ENCODE assay signal across 21 mouse cellular contexts in the genomic region with DNA sequence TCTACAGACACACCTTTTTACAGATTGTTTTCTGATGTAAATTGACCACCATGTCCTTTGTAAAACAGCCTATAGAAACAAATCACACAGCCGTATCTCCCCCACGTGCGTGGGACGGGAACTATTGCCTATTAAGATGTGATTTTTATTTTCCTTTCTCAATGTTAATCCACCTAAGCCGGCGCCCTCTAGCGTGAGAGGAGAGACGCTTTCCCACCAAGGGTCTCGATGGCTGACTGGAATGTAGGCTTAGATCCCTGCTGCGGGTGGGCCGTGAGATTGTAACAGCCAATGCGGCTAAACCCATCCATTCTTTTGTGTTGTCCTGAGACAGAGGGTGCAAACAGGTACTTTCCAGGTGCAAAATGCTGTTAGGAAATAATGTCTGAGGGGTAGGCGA. TPM values are rescaled to one million over a fixed set of nuclear protein-coding genes. Genes with fewer than 3 reads are reported as not detected.
A peak's percentile ranks its signal among the peaks of the same experiment; 100 is the strongest.
DNase-seq lines count a peak whose midpoint lies in the region; ATAC-seq and TF ChIP-seq lines count a peak whose summit lies in the region.
"Had no signal": no experiment of that assay in that cellular context is flagged by ENCODE, and none has a peak within 500 bp of the region (broad histone marks: within the 10 kb centered on the region; RNA-seq: fewer than 3 reads in every experiment).

No protein-coding gene starts in this region.

- H3K36me3 ChIP-seq in forebrain, postnatal 0 days (ENCODE audit: insufficient read depth) = peaks cover 56% of the 10 kb centered on the region
- peaks cover 44% of the 10 kb centered on the region for H3K36me3 ChIP-seq in forebrain, embryonic 12.5 days (replicated peaks)

- no peak overlapping the region for H3K27ac ChIP-seq in forebrain, postnatal 0 days (ENCODE audit: low read depth, low read length)
- H3K27ac ChIP-seq in forebrain, embryonic 12.5 days = no peak overlapping the region
- H3K27ac ChIP-seq in layer of hippocampus, adult 2 months = no peak overlapping the region
- H3K27ac ChIP-seq: forebrain, embryonic 15.5 days; neural tube, embryonic 13.5 days had no signal

- H3K4me1 ChIP-seq in forebrain, postnatal 0 days (ENCODE audit: insufficient read depth) = no peaks in the 10 kb centered on the region
- no peaks in the 10 kb centered on the region for H3K4me1 ChIP-seq in forebrain, embryonic 12.5 days
- H3K4me1 ChIP-seq: forebrain, embryonic 15.5 days; neural tube, embryonic 13.5 days had no signal

- no peak overlapping the region for H3K4me2 ChIP-seq in forebrain, postnatal 0 days (ENCODE audit: low read depth)
- no peak overlapping the region for H3K4me2 ChIP-seq in forebrain, embryonic 12.5 days
- H3K4me2 ChIP-seq: forebrain, embryonic 15.5 days; heart, embryonic 12.5 days; neural tube, embryonic 13.5 days had no signal

- DNase-seq in forebrain, postnatal 0 days = no peak
- DNase-seq in layer of hippocampus, adult 2 months (ENCODE audit: low spot score in 2 of 2) = no peak
- no peak for DNase-seq in layer of hippocampus, adult 11-12 months (ENCODE audit: low spot score)
- peak; percentile 66 for DNase-seq in retina, embryonic 14.5 days (ENCODE audit: low spot score)
- DNase-seq in retina, postnatal 1 day = no peak
- no peak for DNase-seq in spleen, adult 12 weeks (ENCODE audit: low spot score)
- no peak for DNase-seq in yolk sac, embryonic 10.5 days (ENCODE audit: low spot score)
- DNase-seq: adrenal gland, postnatal 10 days; cerebellum, adult 9-10 months; kidney, postnatal 25 days; layer of hippocampus, postnatal 36 days; lung, adult 2 months had no signal

- ATAC-seq in forebrain, postnatal 0 days = no peak
- ATAC-seq in forebrain, embryonic 12.5 days (ENCODE audit: low FRiP score) = no peak
- ATAC-seq: forebrain, embryonic 15.5 days; inflammation-experienced regulatory T-cells, adult 6 months had no signal

- H3K9me3 ChIP-seq in forebrain, postnatal 0 days (ENCODE audit: low read length) = no peaks in the 10 kb centered on the region
- no peaks in the 10 kb centered on the region for H3K9me3 ChIP-seq in forebrain, embryonic 12.5 days
- H3K9me3 ChIP-seq: forebrain, embryonic 15.5 days; G1E; heart, embryonic 12.5 days; neural tube, embryonic 13.5 days had no signal

- H3K9ac ChIP-seq in forebrain, postnatal 0 days = no peak overlapping the region
- no peak overlapping the region for H3K9ac ChIP-seq in forebrain, embryonic 12.5 days
- H3K9ac ChIP-seq: forebrain, embryonic 15.5 days; heart, embryonic 12.5 days; neural tube, embryonic 13.5 days had no signal

- no peak overlapping the region for H3K4me3 ChIP-seq in forebrain, postnatal 0 days (ENCODE audit: low read depth, low read length)
- H3K4me3 ChIP-seq in forebrain, embryonic 12.5 days (replicated peaks) = no peak overlapping the region
- no peak overlapping the region for H3K4me3 ChIP-seq in layer of hippocampus, adult 2 months
- H3K4me3 ChIP-seq: forebrain, embryonic 15.5 days; heart, embryonic 12.5 days; neural tube, embryonic 13.5 days had no signal

- TF ChIP-seq CTCF in forebrain, postnatal 0 days (IDR thresholded peaks at IDR 0.05; ENCODE audit: low read depth) = peak; percentile 42
- TF ChIP-seq CTCF in layer of hippocampus, adult 2 months (conservative IDR thresholded peaks at IDR 0.05) = peak; percentile 65

- no peaks in the 10 kb centered on the region for H3K27me3 ChIP-seq in forebrain, postnatal 0 days (ENCODE audit: insufficient read depth, low read length)
- no peaks in the 10 kb centered on the region for H3K27me3 ChIP-seq in forebrain, embryonic 12.5 days
- H3K27me3 ChIP-seq: forebrain, embryonic 15.5 days; heart, embryonic 12.5 days; neural tube, embryonic 13.5 days had no signal

- 83% methylated on average over 13 of the region's 13 CpGs for WGBS in forebrain, postnatal 0 days
- 84% methylated on average over 13 of the region's 13 CpGs for WGBS in forebrain, embryonic 12.5 days

RNA-seq across cellular contexts. Expression of a gene that starts 14.6 kb away (rescaled TPM):
- 1.00 and 5.1 TPM in 2 replicates for total RNA-seq in forebrain, postnatal 0 days (2014; rRNA removed)
- 1.1 and 2.7 TPM in 2 replicates for polyA plus RNA-seq in forebrain, postnatal 0 days (2015; fragmentation: Nextera tagmentation; extraction: Ambion mirVana)
- 0.94 and 1.4 TPM in 2 replicates for polyA plus RNA-seq in forebrain, embryonic 12.5 days (2016; fragmentation: Nextera tagmentation; extraction: Ambion mirVana)
- total RNA-seq in layer of hippocampus, adult 2 months (2021) = not detected
- total RNA-seq: hematopoietic stem cell, adult 5-6 weeks; megakaryocyte, adult 5-6 weeks; monocyte, adult 5-6 weeks had no signal
- polyA plus RNA-seq: G1E; inflammation-experienced regulatory T-cells, adult 6 months had no signal

RNA-seq across cellular contexts. Expression of a gene that starts 55.0 kb away (rescaled TPM):
- total RNA-seq in forebrain, postnatal 0 days (2014; rRNA removed) = 6.1 and 6.5 TPM in 2 replicates
- polyA plus RNA-seq in forebrain, postnatal 0 days (2015; fragmentation: Nextera tagmentation; extraction: Ambion mirVana) = 2.5 and 2.6 TPM in 2 replicates
- polyA plus RNA-seq in forebrain, embryonic 12.5 days (2016; fragmentation: Nextera tagmentation; extraction: Ambion mirVana) = 0.74 and 0.82 TPM in 2 replicates
- total RNA-seq in layer of hippocampus, adult 2 months (2021) = 1 to 10 TPM; 1.8 to 3.1 TPM
- total RNA-seq: monocyte, adult 5-6 weeks had no signal
- polyA plus RNA-seq: G1E; inflammation-experienced regulatory T-cells, adult 6 months had no signal
